Mouse (Mus musculus) embryo, embryonic 10 days (tissue): ENCODE measurements around the gene Dnajb7.
A peak's percentile ranks its signal among the peaks of the same experiment; 100 is the strongest.

Source experiments
- DNase-seq: peaks from one replicate; pipeline ENCODE4 v3.0.0-alpha.2; 2015; ENCODE audit warnings: low spot score

Gene Dnajb7

DNA sequence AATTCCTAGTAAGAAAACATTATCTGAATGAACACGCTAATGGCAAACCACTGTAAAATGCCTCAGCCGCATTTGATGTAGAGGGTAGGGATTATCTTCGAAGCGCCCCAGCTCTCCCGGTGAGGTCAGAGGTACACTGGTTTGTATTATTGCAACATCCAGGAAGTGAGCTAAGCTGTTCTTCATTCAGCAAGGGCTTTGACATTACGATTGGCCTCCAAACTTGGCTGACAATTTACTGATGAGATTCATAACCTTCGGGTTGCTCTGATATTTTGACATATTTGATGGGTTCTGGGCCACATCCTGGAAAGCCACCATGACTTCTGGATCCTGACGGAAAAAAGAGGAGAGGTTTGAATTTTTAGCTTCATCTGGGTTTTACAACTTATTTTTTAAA is 42.9 kb downstream of the Dnajb7 start:
- no peak for DNase-seq

GRCm38 (mm10) chr15:81364271-81364670 is 43.8 kb downstream of the Dnajb7 start:
- no peak for DNase-seq

DNA sequence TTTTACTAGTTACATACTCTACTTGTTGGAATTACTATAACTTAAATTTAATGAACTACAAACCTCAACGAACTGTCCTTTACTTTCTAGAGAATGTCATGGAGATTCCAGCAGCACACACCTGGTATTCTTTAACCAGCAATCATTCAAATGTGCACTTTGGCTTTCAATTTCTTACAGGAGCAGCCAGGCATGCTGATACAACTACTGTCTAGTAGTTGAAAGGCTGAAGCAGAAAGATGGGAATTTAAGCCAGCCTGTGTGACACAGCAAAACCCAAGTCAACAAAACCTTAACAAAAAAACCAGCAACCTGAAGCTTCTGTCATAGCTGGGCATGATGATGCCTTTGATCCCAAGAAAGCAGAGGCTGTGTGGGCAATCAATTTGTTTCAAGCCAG is 45.6 kb downstream of the Dnajb7 start:
- no peak for DNase-seq

DNA sequence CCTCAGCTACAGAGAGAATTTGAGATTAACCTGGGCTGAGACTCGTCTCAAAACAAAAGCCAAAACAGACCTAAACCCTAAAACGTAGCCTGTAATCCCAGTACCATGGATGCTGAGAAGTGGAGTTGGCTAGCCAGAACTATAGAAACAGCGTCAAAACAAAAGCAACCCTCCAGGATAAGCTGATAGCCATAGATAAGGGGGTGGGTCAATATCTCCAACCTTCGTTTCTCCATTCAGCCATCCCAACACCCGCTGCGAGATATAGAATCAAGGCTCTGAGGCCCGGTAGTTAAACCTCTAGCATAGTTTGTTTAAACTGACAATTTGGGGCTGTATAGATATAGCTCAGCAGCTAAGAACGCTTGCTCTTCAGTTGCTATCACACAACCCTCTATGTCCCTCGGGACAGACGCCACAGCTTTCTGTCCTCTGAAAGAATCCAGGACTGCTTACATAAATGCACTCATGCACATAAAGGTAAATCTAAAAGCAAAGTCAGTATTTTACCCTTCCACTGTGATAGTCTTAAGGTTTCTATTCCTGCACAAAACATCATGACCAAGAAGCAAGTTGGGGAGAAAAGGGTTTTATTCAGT is 46.6 kb downstream of the Dnajb7 start:
- DNase-seq, result no peak

DNA sequence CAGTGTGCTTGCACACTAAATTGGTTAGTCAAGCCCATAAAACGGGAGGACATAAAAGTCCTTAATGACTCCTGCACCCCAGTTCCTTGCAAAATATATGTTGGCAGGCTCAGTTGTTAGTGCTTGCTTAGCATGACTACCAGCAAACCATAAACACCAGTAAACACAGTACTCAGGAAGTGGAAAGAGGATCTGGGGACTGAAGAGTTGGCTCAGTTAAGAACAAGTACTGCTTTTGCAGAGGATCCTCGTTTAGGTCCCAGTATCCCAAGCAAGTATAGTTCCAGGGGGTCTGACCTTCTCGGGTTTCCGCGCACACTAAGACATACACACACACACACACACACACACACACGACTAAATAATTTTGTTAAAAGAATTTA is 47.1 kb downstream of the Dnajb7 start:
- no peak for DNase-seq

GRCm38 (mm10) chr15:81360345-81361021 is 47.6 kb downstream of the Dnajb7 start, which contains the start of gene Slc25a17:
Gene Slc25a17 (minus strand): TSS chr15:81360812.
- peak; percentile 98 for DNase-seq

DNA sequence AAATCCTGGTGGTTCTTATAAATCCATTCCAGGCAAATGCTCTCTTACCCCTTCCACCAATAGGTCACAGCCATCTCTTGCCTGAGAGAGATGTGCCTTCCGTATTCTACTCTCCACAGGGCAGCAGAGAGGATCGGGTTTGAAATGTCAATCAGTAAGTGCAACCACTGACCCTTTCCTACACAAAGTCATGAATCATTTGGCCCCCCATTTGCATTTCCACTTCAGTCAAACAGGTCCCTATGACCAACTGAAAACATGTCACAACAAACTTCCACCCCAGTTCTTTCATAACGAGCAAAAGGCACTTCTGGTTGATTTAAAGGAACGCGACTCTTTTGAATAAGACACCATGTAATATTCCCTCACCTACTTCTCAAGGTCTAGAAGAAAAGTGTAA is 48.7 kb downstream of the Dnajb7 start:
- DNase-seq, result no peak

DNA sequence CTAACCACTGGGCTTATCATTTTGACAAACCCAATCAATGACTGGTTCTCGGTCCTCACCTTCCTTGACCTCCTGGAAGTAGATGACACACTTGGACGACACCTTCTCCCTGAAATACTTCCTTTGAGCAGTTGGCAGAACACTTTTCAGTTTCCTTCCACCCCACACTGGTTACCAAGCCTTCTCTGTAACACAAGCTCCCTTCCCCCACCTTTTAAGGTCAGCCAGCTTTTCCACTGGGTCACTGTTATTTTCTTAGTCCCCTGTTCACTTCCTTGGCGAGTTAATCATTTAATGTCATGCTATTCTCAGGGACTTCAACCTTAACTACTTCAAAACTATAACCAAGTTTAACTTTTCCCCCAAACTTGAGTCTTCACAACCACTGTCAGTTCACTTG is 49.2 kb downstream of the Dnajb7 start:
- DNase-seq, result no peak

DNA sequence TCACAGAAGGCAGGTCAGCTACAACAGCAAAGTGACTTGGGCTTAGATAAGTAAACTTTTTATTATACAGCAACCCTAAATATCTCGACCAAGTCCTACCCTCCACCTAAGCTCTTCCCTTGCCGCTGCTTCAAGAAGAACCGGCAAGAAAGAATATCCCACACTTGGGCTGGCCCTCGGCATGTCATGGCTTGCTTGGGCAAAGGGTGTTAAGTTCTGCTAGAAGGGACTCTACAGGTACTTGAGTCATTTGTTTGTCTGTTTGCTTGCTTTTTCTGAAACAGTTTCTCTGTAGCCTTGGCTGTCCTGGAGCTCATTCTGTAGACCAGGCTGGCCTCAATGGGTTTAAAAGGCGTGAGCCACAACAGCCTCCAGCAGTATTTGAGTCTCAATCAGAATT is 51.2 kb downstream of the Dnajb7 start:
- no peak for DNase-seq
